Mouse (Mus musculus) liver, embryonic 11.5 days (tissue): ENCODE measurements around the gene Ptprm. TPM values are rescaled to one million over a fixed set of nuclear protein-coding genes. Genes with fewer than 3 reads are reported as not detected.

Experiments
- ATAC-seq: fragments of 200-750 bp; cut with Nextera tagmentation; replicated peaks from 2 replicates; pipeline ENCODE4 v1.8.0; 2017; ENCODE audit warnings: moderate number of reproducible peaks, mild to moderate bottlenecking, moderate TSS enrichment, moderate library complexity; ENCODE audit not compliant: low FRiP score
- DNase-seq: peaks from one replicate; pipeline ENCODE4 v3.0.0-alpha.2; 2017; ENCODE audit warnings: low spot score
- H3K27ac ChIP-seq: fragments of 300-500 bp; sonication (generic); 2 replicates; pipeline ENCODE4 v1.5.1; 2014; ENCODE audit warnings: mild to moderate bottlenecking, low read depth, low read length, control low read depth
- H3K27me3 ChIP-seq: fragments of 300-500 bp; sonication (generic); replicated peaks from 2 replicates; pipeline ENCODE4 v1.6.1; 2014; ENCODE audit warnings: low read length, mixed read lengths; ENCODE audit not compliant: control insufficient read depth, insufficient read depth
- H3K36me3 ChIP-seq: fragments of 300-500 bp; sonication (generic); 2 replicates; pipeline ENCODE4 v1.6.1; 2014; ENCODE audit warnings: mild to moderate bottlenecking, low read length, moderate library complexity, mixed read lengths; ENCODE audit not compliant: control insufficient read depth, insufficient read depth
- H3K4me1 ChIP-seq: fragments of 300-500 bp; sonication (generic); replicated peaks from 2 replicates; pipeline ENCODE4 v1.6.1; 2014; ENCODE audit warnings: low read length, mixed read lengths; ENCODE audit not compliant: control insufficient read depth, insufficient read depth
- H3K4me2 ChIP-seq: fragments of 300-500 bp; sonication (generic); 2 replicates; pipeline ENCODE4 v1.6.1; 2014; ENCODE audit warnings: mild to moderate bottlenecking, control low read depth, moderate library complexity
- H3K4me3 ChIP-seq: fragments of 300-500 bp; sonication (generic); 2 replicates; pipeline ENCODE4 v1.5.1; 2014; ENCODE audit warnings: low read depth, low read length, control low read depth
- H3K9ac ChIP-seq: fragments of 300-500 bp; sonication (generic); 2 replicates; pipeline ENCODE4 v1.6.1; 2014; ENCODE audit warnings: low read depth, low read length, control low read depth
- H3K9me3 ChIP-seq: fragments of 300-500 bp; sonication (generic); 2 replicates; pipeline ENCODE4 v1.6.1; 2016; ENCODE audit warnings: low read length, inconsistent platforms, mixed read lengths; ENCODE audit not compliant: control insufficient read depth
- WGBS: fragments of 180-500 bp; shearing (Covaris S2); extraction: QIAGEN DNeasy Blood & Tissue Kit; methylation state at CpG from one replicate; pipeline ENCODE4 v1.1.7; 2014; 5-methylcytosine and 5-hydroxymethylcytosine counted together
- polyA plus RNA-seq: library from polyadenylated mRNA; unstranded; fragments of >200 nt; fragmentation: Nextera tagmentation; extraction: Ambion mirVana; gene quantifications from 2 replicates; pipeline ENCODE4 v1.2.1, GENCODE M21; 2014

Gene Ptprm
- polyA plus RNA-seq, 1 experiment from 2014 or later: 5.7 TPM

DNA sequence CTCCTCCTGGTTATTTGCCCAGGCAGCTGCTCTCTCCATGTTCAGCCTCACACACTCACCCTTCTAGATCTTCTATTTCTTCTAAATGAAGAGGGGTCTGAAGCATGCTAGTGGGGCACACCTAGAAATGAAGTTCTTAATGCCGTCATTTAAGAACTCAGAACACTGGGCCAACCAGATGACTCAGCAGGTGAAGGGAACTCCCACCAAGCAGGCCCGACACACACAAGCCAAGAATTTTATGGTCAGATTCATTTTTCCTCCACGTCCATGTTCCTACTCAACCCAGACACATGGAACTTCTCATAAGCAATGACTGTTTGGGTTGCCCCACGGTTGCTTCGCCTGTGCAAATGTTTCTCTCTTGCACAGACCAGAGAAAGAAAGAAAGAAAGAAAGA is 230.5 kb downstream of the Ptprm start:
- Histone ChIP-seq H3K9ac (no peak overlapping the region), H3K4me2 (no peak overlapping the region), H3K27ac (no peak overlapping the region), H3K4me1 (no peaks in the 10 kb centered on the region), H3K27me3 (no peaks in the 10 kb centered on the region), H3K4me3 (no peak overlapping the region), H3K36me3 (no peaks in the 10 kb centered on the region), H3K9me3 (no peaks in the 10 kb centered on the region)
- no peak for ATAC-seq
- DNase-seq: no peak
- WGBS: 81% methylated on average over 5 of the region's 5 CpGs

DNA sequence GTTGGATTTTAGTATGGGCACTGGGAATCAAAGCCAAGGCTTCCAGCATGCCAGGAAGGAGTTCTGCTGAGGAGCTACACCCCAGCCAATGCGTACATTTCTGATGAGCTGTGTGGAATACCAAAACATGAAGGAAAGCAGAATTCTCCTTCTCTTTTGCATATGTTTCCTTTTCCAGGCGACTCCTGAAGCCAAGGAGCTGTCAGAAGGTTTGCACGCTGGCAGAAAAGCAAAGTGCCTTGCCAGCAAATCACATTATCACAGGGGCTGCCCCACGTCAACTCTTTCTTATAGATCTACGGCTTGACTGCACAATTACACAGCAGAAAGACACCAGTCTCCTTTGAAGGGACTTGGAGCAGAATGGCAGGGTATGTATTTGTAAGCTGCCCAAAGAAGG is 233.4 kb downstream of the Ptprm start:
- ATAC-seq: no peak
- Histone ChIP-seq H3K4me1 (no peaks in the 10 kb centered on the region), H3K27ac (no peak overlapping the region), H3K27me3 (no peaks in the 10 kb centered on the region), H3K4me3 (no peak overlapping the region), H3K36me3 (no peaks in the 10 kb centered on the region), H3K9ac (no peak overlapping the region), H3K4me2 (no peak overlapping the region), H3K9me3 (no peaks in the 10 kb centered on the region)
- WGBS: 81% methylated on average over 5 of the region's 5 CpGs
- DNase-seq: no peak

DNA sequence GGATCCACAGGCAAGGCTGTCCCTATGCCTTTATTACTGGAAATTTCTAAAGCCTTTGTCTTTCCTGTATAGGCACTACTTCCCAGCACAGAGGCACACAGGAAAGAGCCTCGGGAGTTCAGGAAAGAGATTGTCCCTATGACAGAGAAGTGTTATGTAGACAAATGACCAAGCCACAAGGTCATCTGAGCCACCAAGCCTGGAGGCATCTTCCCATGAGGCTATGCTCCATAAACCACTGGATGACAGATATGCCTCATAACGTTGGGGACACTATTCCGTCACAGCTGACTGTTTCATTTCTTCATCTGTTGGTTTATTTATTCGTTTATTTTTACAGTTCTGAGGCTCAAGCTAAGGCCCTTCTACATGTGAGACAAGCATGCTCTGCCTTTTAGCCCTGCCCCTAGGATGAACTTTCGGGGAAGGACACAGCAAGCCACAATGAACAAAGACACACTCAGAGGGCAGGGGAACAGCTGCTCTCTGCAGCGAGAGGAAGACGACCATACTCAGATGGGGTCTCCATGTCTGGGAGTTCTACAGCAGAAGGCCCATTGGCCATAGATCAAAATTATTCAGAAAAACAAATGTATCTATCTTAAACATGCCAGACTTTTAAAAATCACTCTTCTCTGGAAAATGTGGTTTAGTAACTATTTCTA is 235.4 kb downstream of the Ptprm start:
- Histone ChIP-seq H3K27me3 (no peaks in the 10 kb centered on the region), H3K4me3 (no peak overlapping the region), H3K9ac (no peak overlapping the region), H3K4me2 (no peak overlapping the region), H3K4me1 (no peaks in the 10 kb centered on the region), H3K27ac (no peak overlapping the region), H3K36me3 (no peaks in the 10 kb centered on the region), H3K9me3 (no peaks in the 10 kb centered on the region)
- 62% methylated on average over 7 of the region's 7 CpGs for WGBS
- DNase-seq (no peak), ATAC-seq (no peak)

DNA sequence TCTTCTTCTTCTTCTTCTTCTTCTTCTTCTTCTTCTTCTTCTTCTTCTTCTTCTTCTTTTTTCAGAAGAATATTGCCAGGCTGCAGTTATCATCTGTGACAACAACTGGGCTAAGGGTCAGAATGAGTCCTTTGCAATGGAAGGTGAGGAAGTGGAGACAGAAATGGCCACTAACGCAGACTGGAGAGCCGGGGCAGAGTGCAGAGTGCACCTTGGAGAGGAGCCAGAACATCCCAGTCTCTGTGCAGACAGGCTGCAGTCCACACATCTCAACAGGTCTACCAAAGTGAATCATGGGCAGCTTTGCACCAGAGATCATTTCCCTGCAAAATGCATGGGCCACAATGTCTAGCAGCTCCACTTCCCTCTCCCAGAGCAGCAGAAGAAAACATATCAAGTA is 239.4 kb downstream of the Ptprm start:
- no peaks in the 10 kb centered on the region for H3K4me1 ChIP-seq
- no peak overlapping the region for H3K27ac ChIP-seq
- 89% methylated on average over 2 of the region's 2 CpGs for WGBS
- no peak overlapping the region for H3K4me2 ChIP-seq
- no peaks in the 10 kb centered on the region for H3K36me3 ChIP-seq
- H3K9ac ChIP-seq: no peak overlapping the region
- no peaks in the 10 kb centered on the region for H3K9me3 ChIP-seq
- DNase-seq (no peak), ATAC-seq (no peak)
- no peaks in the 10 kb centered on the region for H3K27me3 ChIP-seq
- H3K4me3 ChIP-seq: no peak overlapping the region

DNA sequence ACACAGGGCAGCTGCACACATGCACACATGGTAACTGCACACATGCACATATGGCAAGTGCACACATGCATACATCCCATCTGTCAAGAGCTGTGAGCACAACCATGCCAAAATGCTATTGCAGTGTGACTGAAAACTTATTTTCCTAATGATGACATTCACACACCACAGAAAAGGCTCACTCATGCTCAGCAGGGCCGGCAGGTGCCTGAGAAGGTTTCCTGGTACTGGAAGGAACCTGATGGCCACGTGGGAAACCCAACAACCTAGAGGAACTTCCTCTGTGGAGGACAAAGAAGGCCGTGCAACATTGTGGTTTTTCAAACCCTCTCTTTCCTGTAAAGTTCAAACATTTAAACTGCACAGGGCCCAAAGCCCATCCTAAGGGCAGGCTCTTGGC is 241.6 kb downstream of the Ptprm start:
- Histone ChIP-seq H3K36me3 (no peaks in the 10 kb centered on the region), H3K4me3 (no peak overlapping the region), H3K4me2 (no peak overlapping the region), H3K27me3 (no peaks in the 10 kb centered on the region), H3K9me3 (no peaks in the 10 kb centered on the region), H3K27ac (no peak overlapping the region), H3K4me1 (no peaks in the 10 kb centered on the region), H3K9ac (no peak overlapping the region)
- DNase-seq (no peak), ATAC-seq (no peak)
- WGBS: 39% methylated on average over 3 of the region's 3 CpGs

DNA sequence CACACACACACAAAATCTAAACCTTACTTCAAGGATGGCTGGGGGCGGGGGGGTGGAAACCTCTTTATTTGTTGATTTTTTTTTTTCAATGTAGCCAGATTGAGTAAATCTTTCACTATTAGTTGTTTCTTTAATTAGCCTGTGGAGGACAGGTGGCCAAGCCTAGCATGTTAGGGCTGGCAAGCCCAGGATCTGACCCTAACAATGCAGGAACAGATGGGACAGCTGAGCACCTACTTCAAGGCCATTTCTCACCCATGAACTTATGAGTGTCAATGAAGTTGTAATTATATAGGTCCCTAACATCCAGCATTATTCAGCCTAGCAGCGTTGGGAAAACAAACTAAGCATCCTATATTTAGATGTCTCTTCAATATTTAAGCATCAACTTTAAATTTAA is 248.1 kb downstream of the Ptprm start:
- 78% methylated on average over 2 of the region's 2 CpGs for WGBS
- ATAC-seq: no peak

DNA sequence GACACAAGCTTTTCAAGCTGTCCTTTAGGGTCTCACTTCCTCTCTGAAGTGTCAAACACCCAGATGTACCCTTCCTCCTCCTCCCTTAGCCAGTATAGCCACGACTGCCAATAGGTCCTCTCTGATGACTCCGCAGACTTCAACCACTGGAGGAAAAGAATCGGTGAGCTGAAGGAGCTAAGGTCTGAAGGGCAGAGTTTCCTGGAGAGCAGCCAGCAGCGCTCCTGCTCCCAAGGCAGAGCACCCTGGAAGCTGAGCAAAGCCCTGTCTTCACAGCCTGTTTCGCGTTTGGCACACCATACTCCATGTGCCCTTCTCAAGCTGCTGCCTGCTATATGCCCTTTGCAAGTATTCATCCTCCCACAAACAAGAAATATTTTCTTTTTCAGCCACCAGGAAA is 252.2 kb downstream of the Ptprm start:
- Histone ChIP-seq H3K27me3 (no peaks in the 10 kb centered on the region), H3K36me3 (no peaks in the 10 kb centered on the region), H3K9me3 (no peaks in the 10 kb centered on the region), H3K27ac (no peak overlapping the region), H3K9ac (no peak overlapping the region), H3K4me1 (no peaks in the 10 kb centered on the region), H3K4me2 (no peak overlapping the region), H3K4me3 (no peak overlapping the region)
- DNase-seq (no peak), ATAC-seq (no peak)
- 75% methylated on average over 6 of the region's 6 CpGs for WGBS

More for the DNA sequence above, 248.1 kb downstream of the Ptprm start:
- Histone ChIP-seq H3K27ac (no peak overlapping the region), H3K9me3 (no peaks in the 10 kb centered on the region), H3K4me3 (no peak overlapping the region), H3K36me3 (no peaks in the 10 kb centered on the region), H3K4me2 (no peak overlapping the region), H3K27me3 (no peaks in the 10 kb centered on the region), H3K9ac (no peak overlapping the region), H3K4me1 (no peaks in the 10 kb centered on the region)
- DNase-seq: no peak

DNA sequence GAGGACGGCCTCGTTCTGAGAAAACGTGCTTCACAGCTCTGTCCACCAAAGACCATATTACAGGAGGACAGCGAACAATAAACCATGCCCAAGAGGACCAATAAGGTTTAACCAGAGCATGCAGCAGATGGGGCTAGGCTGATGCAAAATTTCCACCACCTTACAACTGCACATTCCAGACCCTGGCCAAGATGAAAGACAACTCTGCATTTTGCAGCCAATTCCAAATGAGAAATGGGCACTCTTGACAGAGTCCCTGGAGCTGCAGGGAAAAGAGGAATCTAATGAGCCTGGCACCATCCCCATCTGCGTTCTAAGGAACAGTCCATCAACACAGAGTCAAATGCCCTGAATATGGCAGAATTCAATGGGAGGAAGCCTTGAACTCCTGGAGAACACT is 263.3 kb downstream of the Ptprm start:
- H3K27ac ChIP-seq: no peak overlapping the region
- H3K27me3 ChIP-seq: no peaks in the 10 kb centered on the region
- H3K4me2 ChIP-seq: no peak overlapping the region
- no peaks in the 10 kb centered on the region for H3K9me3 ChIP-seq
- no peak overlapping the region for H3K9ac ChIP-seq
- H3K4me3 ChIP-seq: no peak overlapping the region
- WGBS: 77% methylated on average over 5 of the region's 5 CpGs
- no peaks in the 10 kb centered on the region for H3K36me3 ChIP-seq
- ATAC-seq (no peak), DNase-seq (no peak)
- H3K4me1 ChIP-seq: no peaks in the 10 kb centered on the region

DNA sequence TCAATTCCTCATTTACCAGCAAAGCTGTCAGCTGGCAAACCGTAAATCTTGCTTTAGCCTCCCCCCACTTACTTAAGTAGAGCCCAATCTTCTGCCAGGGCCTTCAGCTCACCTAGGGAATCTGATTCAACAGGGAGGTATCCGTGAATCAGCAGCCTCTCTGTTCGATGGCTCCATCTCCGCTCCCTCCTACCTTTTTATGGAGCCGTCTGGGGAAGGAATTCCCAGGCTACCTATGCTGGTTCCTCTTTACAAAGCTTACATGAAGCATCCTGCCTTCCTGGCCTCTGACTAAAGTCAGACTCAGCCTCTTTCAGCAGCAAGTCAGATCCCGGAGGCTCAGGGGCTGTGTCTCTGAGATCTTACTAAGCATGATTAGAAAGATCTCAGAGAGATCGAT is 264.1 kb downstream of the Ptprm start:
- no peak for ATAC-seq
- H3K9ac ChIP-seq: no peak overlapping the region
- H3K27me3 ChIP-seq: no peaks in the 10 kb centered on the region
- no peak overlapping the region for H3K4me3 ChIP-seq
- H3K4me2 ChIP-seq: no peak overlapping the region
- 79% methylated on average over 7 of the region's 7 CpGs for WGBS
- DNase-seq: no peak
- no peaks in the 10 kb centered on the region for H3K36me3 ChIP-seq
- no peaks in the 10 kb centered on the region for H3K4me1 ChIP-seq
- no peak overlapping the region for H3K27ac ChIP-seq
- no peaks in the 10 kb centered on the region for H3K9me3 ChIP-seq
